Mouse (Mus musculus): ENCODE results near the gene Haus7.

GRCm38 (mm10) chrX:73505130-73505735 is 46.4 kb upstream of the Haus7 start:
- TF ChIP-seq CTCF (IDR thresholded peaks at IDR 0.05; ENCODE audit: borderline replicate concordance, insufficient read depth, low read depth, low read length) (no peak), POLR2A (IDR thresholded peaks at IDR 0.05; ENCODE audit: borderline replicate concordance, insufficient read depth, low read length) (peak; percentile 21; the same call in 1 of the 2 replicates)

All from cerebellum, adult 2 months (tissue).